Mouse (Mus musculus): ENCODE data around the gene Tha1. TPM values are rescaled to one million over a fixed set of nuclear protein-coding genes. Genes with fewer than 3 reads are reported as not detected.

The Tha1 gene
- polyA plus RNA-seq, 1 experiment from 2014 or later, result 6.6 TPM

DNA sequence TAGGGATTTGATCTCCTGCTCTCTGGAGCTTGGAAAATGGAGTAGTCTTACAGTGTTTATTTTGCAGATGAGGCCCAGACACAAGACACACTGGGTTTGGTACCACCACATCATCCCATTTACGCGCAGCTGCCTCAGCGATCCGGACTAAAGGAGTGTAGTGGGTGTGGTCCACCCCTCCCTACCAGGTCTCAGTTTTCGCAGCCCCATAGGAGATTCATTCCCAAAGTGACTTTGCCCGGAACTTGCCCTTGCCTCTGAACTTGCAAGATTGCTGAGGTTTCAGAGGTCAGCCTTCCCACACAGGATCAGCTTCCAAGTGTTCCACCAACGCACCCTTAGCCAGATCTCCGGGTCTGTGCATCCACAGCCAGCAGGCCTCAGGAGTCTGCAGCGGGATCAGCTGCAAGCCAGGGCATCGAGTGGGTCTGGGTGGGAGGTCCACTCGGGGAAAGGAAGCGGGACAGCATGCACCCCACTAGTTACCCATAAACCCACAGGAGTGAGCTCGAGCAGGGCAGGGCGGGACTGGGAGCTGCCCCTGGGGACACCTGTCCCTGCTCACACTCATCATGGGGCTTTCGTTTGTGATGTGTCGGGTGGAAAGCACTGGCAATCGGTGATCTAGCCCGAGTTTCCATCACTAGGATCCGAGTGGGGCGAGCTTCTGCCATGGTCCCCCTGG is 15.0 kb upstream of the Tha1 start:
- no peak overlapping the region for H3K9ac ChIP-seq (replicated peaks)
- ATAC-seq (no peak), DNase-seq (no peak)
- H3K4me1 ChIP-seq (ENCODE audit: insufficient read depth), result peaks cover 47% of the 10 kb centered on the region
- 53% methylated on average over 20 of the region's 20 CpGs for WGBS (ENCODE audit: insufficient replicate concordance)
- no peak overlapping the region for H3K4me2 ChIP-seq (ENCODE audit: low read depth, low read length)
- no peak overlapping the region for H3K4me3 ChIP-seq (ENCODE audit: low read depth, low read length)
- H3K36me3 ChIP-seq (replicated peaks; ENCODE audit: insufficient read depth, low read length), result no peaks in the 10 kb centered on the region
- TF ChIP-seq CTCF (IDR thresholded peaks at IDR 0.05; ENCODE audit: low read depth) (no peak), EP300 (IDR thresholded peaks at IDR 0.05; ENCODE audit: low read depth) (no peak)
- H3K27me3 ChIP-seq (ENCODE audit: insufficient read depth, low read length), result no peaks in the 10 kb centered on the region
- H3K27ac ChIP-seq (ENCODE audit: low read depth), result 0 out of 2 replicates have a peak overlapping the region, but pooled peaks have one; percentile 39
- H3K9me3 ChIP-seq (ENCODE audit: low read length), result no peaks in the 10 kb centered on the region

GRCm38 (mm10) chr11:117886000-117886399 is 12.7 kb upstream of the Tha1 start:
- no peaks in the 10 kb centered on the region for H3K36me3 ChIP-seq (replicated peaks; ENCODE audit: insufficient read depth, low read length)
- peaks cover 48% of the 10 kb centered on the region for H3K4me1 ChIP-seq (ENCODE audit: insufficient read depth)
- H3K27me3 ChIP-seq (ENCODE audit: insufficient read depth, low read length), result no peaks in the 10 kb centered on the region
- no peak overlapping the region for H3K4me2 ChIP-seq (ENCODE audit: low read depth, low read length)
- H3K9ac ChIP-seq (replicated peaks), result no peak overlapping the region
- H3K27ac ChIP-seq (ENCODE audit: low read depth), result peak overlapping the region; percentile 44; the same call in 1 of the 2 replicates
- WGBS (ENCODE audit: insufficient replicate concordance), result 20% methylated on average over 5 of the region's 5 CpGs
- ATAC-seq (peak; percentile 40), DNase-seq (no peak)
- TF ChIP-seq EP300 (IDR thresholded peaks at IDR 0.05; ENCODE audit: low read depth) (no peak), CTCF (IDR thresholded peaks at IDR 0.05; ENCODE audit: low read depth) (no peak)
- H3K4me3 ChIP-seq (ENCODE audit: low read depth, low read length), result no peak overlapping the region
- H3K9me3 ChIP-seq (ENCODE audit: low read length), result no peaks in the 10 kb centered on the region

GRCm38 (mm10) chr11:117882208-117882607 is 8.9 kb upstream of the Tha1 start:
- Histone ChIP-seq H3K27me3 (ENCODE audit: insufficient read depth, low read length) (no peaks in the 10 kb centered on the region), H3K4me3 (ENCODE audit: low read depth, low read length) (no peak overlapping the region), H3K36me3 (replicated peaks; ENCODE audit: insufficient read depth, low read length) (no peaks in the 10 kb centered on the region), H3K9ac (replicated peaks) (no peak overlapping the region), H3K27ac (ENCODE audit: low read depth) (peak overlapping the region; percentile 44), H3K9me3 (ENCODE audit: low read length) (no peaks in the 10 kb centered on the region), H3K4me2 (ENCODE audit: low read depth, low read length) (no peak overlapping the region), H3K4me1 (ENCODE audit: insufficient read depth) (peaks cover 48% of the 10 kb centered on the region)
- DNase-seq (no peak), ATAC-seq (no peak)
- TF ChIP-seq CTCF (IDR thresholded peaks at IDR 0.05; ENCODE audit: low read depth) (no peak), EP300 (IDR thresholded peaks at IDR 0.05; ENCODE audit: low read depth) (no peak)
- 54% methylated on average over 1 of the region's 1 CpGs for WGBS (ENCODE audit: insufficient replicate concordance)

- Histone ChIP-seq H3K27ac (ENCODE audit: low read depth) (peak overlapping the region; percentile 77), H3K4me1 (ENCODE audit: insufficient read depth) (peaks cover 49% of the 10 kb centered on the region), H3K4me2 (ENCODE audit: low read depth, low read length) (no peak overlapping the region)
Measured at GRCm38 (mm10) chr11:117881787-117882186, 8.5 kb upstream of the Tha1 start.

DNA sequence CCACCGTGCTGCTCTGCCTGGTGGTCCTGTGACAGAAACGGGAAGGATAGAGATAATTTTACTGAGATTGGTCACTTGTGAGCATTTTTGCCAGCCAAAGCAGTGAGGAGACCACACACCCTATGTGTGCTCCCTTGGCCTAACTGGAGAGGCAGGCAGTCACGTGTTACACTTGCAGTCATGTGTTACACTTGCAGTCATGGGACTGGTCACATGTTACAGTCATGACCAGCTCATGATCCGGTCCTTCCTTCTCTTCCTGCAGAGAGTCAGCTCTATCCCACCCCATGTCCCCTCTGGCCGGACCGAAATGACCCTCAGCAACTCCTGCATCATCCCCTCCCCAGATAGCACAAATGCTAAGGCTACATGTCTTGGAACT is 7.7 kb upstream of the Tha1 start:
- TF ChIP-seq CTCF (IDR thresholded peaks at IDR 0.05; ENCODE audit: low read depth), result no peak
- no peak for TF ChIP-seq EP300 (IDR thresholded peaks at IDR 0.05; ENCODE audit: low read depth)
- H3K9ac ChIP-seq (replicated peaks), result no peak overlapping the region
- peaks cover 43% of the 10 kb centered on the region for H3K4me1 ChIP-seq (ENCODE audit: insufficient read depth)
- H3K27me3 ChIP-seq (ENCODE audit: insufficient read depth, low read length), result no peaks in the 10 kb centered on the region
- H3K36me3 ChIP-seq (replicated peaks; ENCODE audit: insufficient read depth, low read length), result no peaks in the 10 kb centered on the region
- 65% methylated on average over 6 of the region's 6 CpGs for WGBS (ENCODE audit: insufficient replicate concordance)
- ATAC-seq, result no peak
- no peak for DNase-seq
- H3K27ac ChIP-seq (ENCODE audit: low read depth), result peak overlapping the region; percentile 77
- no peaks in the 10 kb centered on the region for H3K9me3 ChIP-seq (ENCODE audit: low read length)
- no peak overlapping the region for H3K4me2 ChIP-seq (ENCODE audit: low read depth, low read length)
- no peak overlapping the region for H3K4me3 ChIP-seq (ENCODE audit: low read depth, low read length)

More at GRCm38 (mm10) chr11:117881787-117882186, 8.5 kb upstream of the Tha1 start:
- WGBS (ENCODE audit: insufficient replicate concordance), result 15% methylated on average over 7 of the region's 8 CpGs
- DNase-seq (peak; percentile 50), ATAC-seq (no peak)
- Histone ChIP-seq H3K9me3 (ENCODE audit: low read length) (no peaks in the 10 kb centered on the region), H3K4me3 (ENCODE audit: low read depth, low read length) (no peak overlapping the region), H3K36me3 (replicated peaks; ENCODE audit: insufficient read depth, low read length) (no peaks in the 10 kb centered on the region), H3K9ac (replicated peaks) (no peak overlapping the region), H3K27me3 (ENCODE audit: insufficient read depth, low read length) (no peaks in the 10 kb centered on the region)
- TF ChIP-seq CTCF (IDR thresholded peaks at IDR 0.05; ENCODE audit: low read depth) (no peak), EP300 (IDR thresholded peaks at IDR 0.05; ENCODE audit: low read depth) (peak; percentile 71)

- peak overlapping the region; percentile 77 for H3K27ac ChIP-seq (ENCODE audit: low read depth)
Measured at GRCm38 (mm10) chr11:117880336-117880976, 7.2 kb upstream of the Tha1 start.

More at GRCm38 (mm10) chr11:117880336-117880976, 7.2 kb upstream of the Tha1 start:
- 76% methylated on average over 9 of the region's 9 CpGs for WGBS (ENCODE audit: insufficient replicate concordance)
- TF ChIP-seq EP300 (IDR thresholded peaks at IDR 0.05; ENCODE audit: low read depth) (no peak), CTCF (IDR thresholded peaks at IDR 0.05; ENCODE audit: low read depth) (no peak)
- DNase-seq, result no peak
- Histone ChIP-seq H3K9ac (replicated peaks) (no peak overlapping the region), H3K4me3 (ENCODE audit: low read depth, low read length) (no peak overlapping the region), H3K27me3 (ENCODE audit: insufficient read depth, low read length) (no peaks in the 10 kb centered on the region), H3K36me3 (replicated peaks; ENCODE audit: insufficient read depth, low read length) (no peaks in the 10 kb centered on the region), H3K4me2 (ENCODE audit: low read depth, low read length) (no peak overlapping the region), H3K9me3 (ENCODE audit: low read length) (no peaks in the 10 kb centered on the region), H3K4me1 (ENCODE audit: insufficient read depth) (peaks cover 46% of the 10 kb centered on the region)
- no peak for ATAC-seq

All from liver, postnatal 0 days (tissue).